ENCODE assay signal across 22 mouse cellular contexts in genomic region chr1:72862248-72862647, GRCm38 (mm10).
"Had no signal": no experiment of that assay in that cellular context is flagged by ENCODE, and none has a peak within 500 bp of the region (broad histone marks: within the 10 kb centered on the region; RNA-seq: fewer than 3 reads in every experiment).

No protein-coding gene starts in this region.

- H3K4me3 ChIP-seq: heart, embryonic 10.5 days; heart, embryonic 13.5 days; heart, embryonic 15.5 days; hindbrain, embryonic 13.5 days; hindbrain, embryonic 15.5 days; layer of hippocampus, adult 2 months; left cerebral cortex, adult 2 months; limb, embryonic 10.5 days; limb, embryonic 12.5 days; liver, embryonic 13.5 days had no signal

- H3K36me3 ChIP-seq: hindbrain, embryonic 15.5 days; liver, embryonic 13.5 days had no signal

- H3K9ac ChIP-seq: heart, embryonic 13.5 days; heart, embryonic 15.5 days; hindbrain, embryonic 13.5 days; hindbrain, embryonic 15.5 days; limb, embryonic 12.5 days; liver, embryonic 13.5 days had no signal

- DNase-seq: gastrocnemius, postnatal 14 days; heart, adult 18-20 months; heart, postnatal 14 days; heart, postnatal 36 days; kidney, adult 18-20 months; kidney, adult 8-10 months; kidney, postnatal 10 days; kidney, postnatal 4 days; liver; liver, embryonic 13.5 days had no signal

- H3K27me3 ChIP-seq: heart, embryonic 13.5 days; heart, embryonic 15.5 days; hindbrain, embryonic 13.5 days; hindbrain, embryonic 15.5 days; liver, embryonic 13.5 days had no signal

- H3K4me1 ChIP-seq: liver, embryonic 13.5 days had no signal

- H3K27ac ChIP-seq: heart, embryonic 10.5 days; heart, embryonic 13.5 days; heart, embryonic 15.5 days; hindbrain, embryonic 13.5 days; hindbrain, embryonic 15.5 days; hindbrain, postnatal 0 days; layer of hippocampus, adult 2 months; left cerebral cortex, adult 2 months; limb, embryonic 10.5 days; limb, embryonic 12.5 days; liver, embryonic 13.5 days had no signal

- H3K9me3 ChIP-seq: heart, embryonic 10.5 days; heart, embryonic 13.5 days; heart, embryonic 15.5 days; hindbrain, embryonic 13.5 days; hindbrain, embryonic 15.5 days; limb, embryonic 10.5 days; limb, embryonic 12.5 days; liver, embryonic 13.5 days had no signal

- H3K4me2 ChIP-seq: heart, embryonic 13.5 days; heart, embryonic 15.5 days; hindbrain, embryonic 13.5 days; hindbrain, embryonic 15.5 days; limb, embryonic 12.5 days; liver, embryonic 11.5 days; liver, embryonic 13.5 days had no signal

- ATAC-seq: hindbrain, postnatal 0 days; intestine, postnatal 0 days had no signal
